ENCODE assay signal across 35 mouse cellular contexts in the genomic region with DNA sequence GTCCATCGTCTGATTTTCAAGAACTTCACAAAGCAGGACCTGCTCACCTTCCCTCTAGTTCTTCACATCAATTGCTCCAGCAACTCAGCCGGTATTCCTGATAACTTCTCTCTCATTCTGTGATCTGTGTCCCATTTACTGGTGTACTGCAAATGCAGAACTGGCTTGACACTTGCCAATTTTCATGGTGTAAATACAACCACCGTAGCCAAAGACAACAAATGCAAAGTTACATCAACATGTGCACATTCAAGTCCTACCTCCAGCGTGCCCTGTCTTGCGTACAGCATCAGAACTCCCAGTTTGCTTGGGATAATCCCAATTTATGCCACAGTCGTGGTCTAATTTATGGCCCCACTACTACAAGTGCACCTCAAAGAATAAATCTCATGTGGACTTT.
"Had no signal": no experiment of that assay in that cellular context is flagged by ENCODE, and none has a peak within 500 bp of the region (broad histone marks: within the 10 kb centered on the region; RNA-seq: fewer than 3 reads in every experiment).

No protein-coding gene starts in this region.

- H3K9ac ChIP-seq: heart, embryonic 12.5 days; heart, embryonic 13.5 days; heart, embryonic 15.5 days; hindbrain, embryonic 12.5 days; hindbrain, embryonic 13.5 days; hindbrain, embryonic 14.5 days; hindbrain, embryonic 15.5 days; intestine, embryonic 15.5 days; kidney, embryonic 15.5 days had no signal

- H3K4me3 ChIP-seq: heart, embryonic 10.5 days; heart, embryonic 12.5 days; heart, embryonic 13.5 days; heart, embryonic 15.5 days; hindbrain, embryonic 10.5 days; hindbrain, embryonic 12.5 days; hindbrain, embryonic 13.5 days; hindbrain, embryonic 15.5 days; intestine, embryonic 15.5 days; kidney, embryonic 15.5 days; layer of hippocampus, adult 2 months had no signal

- H3K4me2 ChIP-seq: heart, embryonic 11.5 days; heart, embryonic 12.5 days; heart, embryonic 13.5 days; heart, embryonic 15.5 days; hindbrain, embryonic 12.5 days; hindbrain, embryonic 13.5 days; hindbrain, embryonic 14.5 days; hindbrain, embryonic 15.5 days; intestine, embryonic 15.5 days; kidney, embryonic 15.5 days had no signal

- DNase-seq: heart, postnatal 10 days; heart, postnatal 14 days; heart, postnatal 36 days; heart, postnatal 4 days; kidney, adult 11 months; kidney, adult 18-20 months; kidney, adult 2 months; kidney, adult 8-10 months; kidney, adult 9 months; kidney, postnatal 10 days; kidney, postnatal 14 days; kidney, postnatal 25 days; kidney, postnatal 36 days; kidney, postnatal 4 days; layer of hippocampus, adult 9-11 months; layer of hippocampus, postnatal 36 days had no signal

- ATAC-seq: hindbrain, embryonic 16.5 days; hindbrain, postnatal 0 days; inflammation-experienced regulatory T-cells, adult 6 months; intestine, embryonic 15.5 days; intestine, embryonic 16.5 days; intestine, postnatal 0 days had no signal

- H3K36me3 ChIP-seq: heart, embryonic 10.5 days; heart, embryonic 12.5 days; heart, embryonic 13.5 days; heart, embryonic 15.5 days; hindbrain, embryonic 10.5 days; hindbrain, embryonic 12.5 days; hindbrain, embryonic 15.5 days; intestine, embryonic 15.5 days; kidney, embryonic 15.5 days had no signal

- H3K27me3 ChIP-seq: heart, embryonic 12.5 days; heart, embryonic 13.5 days; heart, embryonic 15.5 days; hindbrain, embryonic 12.5 days; hindbrain, embryonic 13.5 days; hindbrain, embryonic 15.5 days; intestine, embryonic 15.5 days; kidney, embryonic 15.5 days had no signal

- H3K9me3 ChIP-seq: heart, embryonic 10.5 days; heart, embryonic 12.5 days; heart, embryonic 13.5 days; heart, embryonic 15.5 days; hindbrain, embryonic 10.5 days; hindbrain, embryonic 12.5 days; hindbrain, embryonic 15.5 days; intestine, embryonic 15.5 days; kidney, embryonic 15.5 days had no signal

- H3K27ac ChIP-seq: heart, embryonic 10.5 days; heart, embryonic 13.5 days; heart, embryonic 15.5 days; hindbrain, embryonic 10.5 days; hindbrain, embryonic 12.5 days; hindbrain, embryonic 13.5 days; hindbrain, embryonic 14.5 days; hindbrain, embryonic 15.5 days; hindbrain, postnatal 0 days; intestine, embryonic 15.5 days; kidney, embryonic 15.5 days; kidney, postnatal 0 days; layer of hippocampus, adult 2 months had no signal

- H3K4me1 ChIP-seq: hindbrain, embryonic 12.5 days; hindbrain, embryonic 13.5 days had no signal
